Mouse (Mus musculus): ENCODE measurements at regions not wholly inside any gene's neighbourhood (a gene's known extent, or its start where the extent isn't known, plus 50 kb on each side); places are given as distances from the start of the nearest gene placed in this dataset.

- WGBS, result 85% methylated on average over 4 of the region's 4 CpGs
- H3K4me2 ChIP-seq (ENCODE audit: low read length), result no peak overlapping the region
- ATAC-seq, result no peak
Measured at GRCm38 (mm10) chr3:19430159-19430558, 198.3 kb downstream of the 1700064H15Rik start.

GRCm38 (mm10) chr3:19429422-19430076 is 198.9 kb downstream of the 1700064H15Rik start:
- H3K27me3 ChIP-seq (ENCODE audit: control insufficient read depth, insufficient read depth, low read depth, low read length), result no peaks in the 10 kb centered on the region
- no peaks in the 10 kb centered on the region for H3K9me3 ChIP-seq (replicated peaks; ENCODE audit: control insufficient read depth, low read length, poor library complexity, severe bottlenecking)
- WGBS, result 89% methylated on average over 6 of the region's 6 CpGs
- no peak for ATAC-seq
- H3K9ac ChIP-seq (ENCODE audit: low read depth, low read length), result no peak overlapping the region
- no peak overlapping the region for H3K27ac ChIP-seq (ENCODE audit: low read length)
- no peaks in the 10 kb centered on the region for H3K4me1 ChIP-seq (ENCODE audit: control insufficient read depth, insufficient read depth, low read length)
- no peak overlapping the region for H3K4me2 ChIP-seq (ENCODE audit: low read length)
- H3K36me3 ChIP-seq (ENCODE audit: control insufficient read depth, insufficient read depth, low read length), result no peaks in the 10 kb centered on the region
- H3K4me3 ChIP-seq (ENCODE audit: low read depth, low read length), result no peak overlapping the region

More at GRCm38 (mm10) chr3:19430159-19430558, 198.3 kb downstream of the 1700064H15Rik start:
- Histone ChIP-seq H3K36me3 (ENCODE audit: control insufficient read depth, insufficient read depth, low read length) (no peaks in the 10 kb centered on the region), H3K27me3 (ENCODE audit: control insufficient read depth, insufficient read depth, low read depth, low read length) (no peaks in the 10 kb centered on the region), H3K27ac (ENCODE audit: low read length) (no peak overlapping the region), H3K9ac (ENCODE audit: low read depth, low read length) (no peak overlapping the region), H3K9me3 (replicated peaks; ENCODE audit: control insufficient read depth, low read length, poor library complexity, severe bottlenecking) (no peaks in the 10 kb centered on the region), H3K4me3 (ENCODE audit: low read depth, low read length) (no peak overlapping the region), H3K4me1 (ENCODE audit: control insufficient read depth, insufficient read depth, low read length) (no peaks in the 10 kb centered on the region)

GRCm38 (mm10) chr3:19429010-19429409 is 199.5 kb downstream of the 1700064H15Rik start:
- H3K4me1 ChIP-seq (ENCODE audit: control insufficient read depth, insufficient read depth, low read length), result no peaks in the 10 kb centered on the region
- no peak overlapping the region for H3K27ac ChIP-seq (ENCODE audit: low read length)
- no peak overlapping the region for H3K4me3 ChIP-seq (ENCODE audit: low read depth, low read length)
- no peaks in the 10 kb centered on the region for H3K9me3 ChIP-seq (replicated peaks; ENCODE audit: control insufficient read depth, low read length, poor library complexity, severe bottlenecking)
- H3K36me3 ChIP-seq (ENCODE audit: control insufficient read depth, insufficient read depth, low read length), result no peaks in the 10 kb centered on the region
- no peak overlapping the region for H3K4me2 ChIP-seq (ENCODE audit: low read length)
- H3K27me3 ChIP-seq (ENCODE audit: control insufficient read depth, insufficient read depth, low read depth, low read length), result no peaks in the 10 kb centered on the region
- no peak overlapping the region for H3K9ac ChIP-seq (ENCODE audit: low read depth, low read length)
- ATAC-seq, result no peak

- no peak for ATAC-seq
- H3K4me1 ChIP-seq (ENCODE audit: control insufficient read depth, insufficient read depth, low read length), result no peaks in the 10 kb centered on the region
- H3K36me3 ChIP-seq (ENCODE audit: control insufficient read depth, insufficient read depth, low read length), result no peaks in the 10 kb centered on the region
- H3K27me3 ChIP-seq (ENCODE audit: control insufficient read depth, insufficient read depth, low read depth, low read length), result no peaks in the 10 kb centered on the region
- no peaks in the 10 kb centered on the region for H3K9me3 ChIP-seq (replicated peaks; ENCODE audit: control insufficient read depth, low read length, poor library complexity, severe bottlenecking)
- WGBS, result 92% methylated on average over 1 of the region's 1 CpGs
- no peak overlapping the region for H3K4me2 ChIP-seq (ENCODE audit: low read length)
- no peak overlapping the region for H3K27ac ChIP-seq (ENCODE audit: low read length)
- H3K4me3 ChIP-seq (ENCODE audit: low read depth, low read length), result no peak overlapping the region
- H3K9ac ChIP-seq (ENCODE audit: low read depth, low read length), result no peak overlapping the region
Measured at GRCm38 (mm10) chr3:19426130-19426556, 202.3 kb downstream of the 1700064H15Rik start.

- ATAC-seq, result no peak
- no peak overlapping the region for H3K4me2 ChIP-seq (ENCODE audit: low read length)
- H3K27ac ChIP-seq (ENCODE audit: low read length), result no peak overlapping the region
- H3K4me1 ChIP-seq (ENCODE audit: control insufficient read depth, insufficient read depth, low read length), result no peaks in the 10 kb centered on the region
- H3K36me3 ChIP-seq (ENCODE audit: control insufficient read depth, insufficient read depth, low read length), result no peaks in the 10 kb centered on the region
- no peaks in the 10 kb centered on the region for H3K9me3 ChIP-seq (replicated peaks; ENCODE audit: control insufficient read depth, low read length, poor library complexity, severe bottlenecking)
- no peaks in the 10 kb centered on the region for H3K27me3 ChIP-seq (ENCODE audit: control insufficient read depth, insufficient read depth, low read depth, low read length)
- WGBS, result 97% methylated on average over 1 of the region's 1 CpGs
- no peak overlapping the region for H3K4me3 ChIP-seq (ENCODE audit: low read depth, low read length)
- no peak overlapping the region for H3K9ac ChIP-seq (ENCODE audit: low read depth, low read length)
Measured at GRCm38 (mm10) chr3:19425322-19425721, 203.2 kb downstream of the 1700064H15Rik start.

- ATAC-seq, result no peak
- H3K36me3 ChIP-seq (ENCODE audit: control insufficient read depth, insufficient read depth, low read length), result no peaks in the 10 kb centered on the region
- H3K9ac ChIP-seq (ENCODE audit: low read depth, low read length), result no peak overlapping the region
- no peak overlapping the region for H3K27ac ChIP-seq (ENCODE audit: low read length)
- H3K4me1 ChIP-seq (ENCODE audit: control insufficient read depth, insufficient read depth, low read length), result no peaks in the 10 kb centered on the region
- no peaks in the 10 kb centered on the region for H3K27me3 ChIP-seq (ENCODE audit: control insufficient read depth, insufficient read depth, low read depth, low read length)
- H3K4me3 ChIP-seq (ENCODE audit: low read depth, low read length), result no peak overlapping the region
- H3K4me2 ChIP-seq (ENCODE audit: low read length), result no peak overlapping the region
- no peaks in the 10 kb centered on the region for H3K9me3 ChIP-seq (replicated peaks; ENCODE audit: control insufficient read depth, low read length, poor library complexity, severe bottlenecking)
Measured at GRCm38 (mm10) chr3:19424384-19424783, 204.1 kb downstream of the 1700064H15Rik start.

- Histone ChIP-seq H3K4me1 (ENCODE audit: control insufficient read depth, insufficient read depth, low read length) (no peaks in the 10 kb centered on the region), H3K9ac (ENCODE audit: low read depth, low read length) (no peak overlapping the region), H3K4me3 (ENCODE audit: low read depth, low read length) (no peak overlapping the region), H3K27ac (ENCODE audit: low read length) (no peak overlapping the region), H3K36me3 (ENCODE audit: control insufficient read depth, insufficient read depth, low read length) (no peaks in the 10 kb centered on the region), H3K4me2 (ENCODE audit: low read length) (no peak overlapping the region), H3K9me3 (replicated peaks; ENCODE audit: control insufficient read depth, low read length, poor library complexity, severe bottlenecking) (no peaks in the 10 kb centered on the region), H3K27me3 (ENCODE audit: control insufficient read depth, insufficient read depth, low read depth, low read length) (no peaks in the 10 kb centered on the region)
- WGBS, result 88% methylated on average over 1 of the region's 1 CpGs
- no peak for ATAC-seq
Measured at GRCm38 (mm10) chr3:19421430-19421944, 207.0 kb downstream of the 1700064H15Rik start.

GRCm38 (mm10) chr3:19420912-19421311 is 207.6 kb downstream of the 1700064H15Rik start:
- no peak overlapping the region for H3K4me2 ChIP-seq (ENCODE audit: low read length)
- H3K9ac ChIP-seq (ENCODE audit: low read depth, low read length), result no peak overlapping the region
- H3K27me3 ChIP-seq (ENCODE audit: control insufficient read depth, insufficient read depth, low read depth, low read length), result no peaks in the 10 kb centered on the region
- ATAC-seq, result no peak
- no peak overlapping the region for H3K27ac ChIP-seq (ENCODE audit: low read length)
- H3K9me3 ChIP-seq (replicated peaks; ENCODE audit: control insufficient read depth, low read length, poor library complexity, severe bottlenecking), result no peaks in the 10 kb centered on the region
- H3K4me1 ChIP-seq (ENCODE audit: control insufficient read depth, insufficient read depth, low read length), result no peaks in the 10 kb centered on the region
- 93% methylated on average over 5 of the region's 5 CpGs for WGBS
- no peak overlapping the region for H3K4me3 ChIP-seq (ENCODE audit: low read depth, low read length)
- no peaks in the 10 kb centered on the region for H3K36me3 ChIP-seq (ENCODE audit: control insufficient read depth, insufficient read depth, low read length)

GRCm38 (mm10) chr3:19410938-19411515 is 217.4 kb downstream of the 1700064H15Rik start:
- no peak overlapping the region for H3K4me3 ChIP-seq (ENCODE audit: low read depth, low read length)
- H3K36me3 ChIP-seq (ENCODE audit: control insufficient read depth, insufficient read depth, low read length), result no peaks in the 10 kb centered on the region
- H3K4me2 ChIP-seq (ENCODE audit: low read length), result no peak overlapping the region
- H3K9me3 ChIP-seq (replicated peaks; ENCODE audit: control insufficient read depth, low read length, poor library complexity, severe bottlenecking), result no peaks in the 10 kb centered on the region
- 63% methylated on average over 3 of the region's 3 CpGs for WGBS
- no peaks in the 10 kb centered on the region for H3K27me3 ChIP-seq (ENCODE audit: control insufficient read depth, insufficient read depth, low read depth, low read length)
- no peak overlapping the region for H3K27ac ChIP-seq (ENCODE audit: low read length)
- no peak overlapping the region for H3K9ac ChIP-seq (ENCODE audit: low read depth, low read length)
- 0 out of 2 replicates have a peak, but pooled peaks cover 3% of the 10 kb centered on the region for H3K4me1 ChIP-seq (ENCODE audit: control insufficient read depth, insufficient read depth, low read length)
- ATAC-seq, result no peak
